Mouse (Mus musculus) heart, embryonic 11.5 days (tissue): ENCODE measurements around the gene Col18a1. TPM values are rescaled to one million over a fixed set of nuclear protein-coding genes. Genes with fewer than 3 reads are reported as not detected.

Experiments used
- ATAC-seq: fragments of 200-750 bp; cut with Nextera tagmentation; replicated peaks from 2 replicates; pipeline ENCODE4 v1.8.0; 2017; ENCODE audit warnings: moderate library complexity; ENCODE audit not compliant: insufficient number of reproducible peaks, low FRiP score, low TSS enrichment
- H3K27ac ChIP-seq: fragments of 300-500 bp; sonication (generic); 2 replicates; pipeline ENCODE4 v1.5.1; 2014; ENCODE audit warnings: mild to moderate bottlenecking, low read depth, low read length
- H3K27me3 ChIP-seq: fragments of 300-500 bp; sonication (generic); 2 replicates; pipeline ENCODE4 v1.6.1; 2014; ENCODE audit warnings: mild to moderate bottlenecking, low read length, mixed read lengths; ENCODE audit not compliant: control insufficient read depth, insufficient read depth
- H3K36me3 ChIP-seq: fragments of 300-500 bp; sonication (generic); 2 replicates; pipeline ENCODE4 v1.6.1; 2014; ENCODE audit warnings: mild to moderate bottlenecking, low read length, moderate library complexity, mixed read lengths; ENCODE audit not compliant: control insufficient read depth, insufficient read depth
- H3K4me1 ChIP-seq: fragments of 300-500 bp; sonication (generic); 2 replicates; pipeline ENCODE4 v1.6.1; 2014; ENCODE audit warnings: low read length; ENCODE audit not compliant: control insufficient read depth, insufficient read depth
- H3K4me2 ChIP-seq: fragments of 300-500 bp; sonication (generic); 2 replicates; pipeline ENCODE4 v1.6.1; 2014; ENCODE audit warnings: mild to moderate bottlenecking, moderate library complexity
- H3K4me3 ChIP-seq: fragments of 300-500 bp; sonication (generic); 2 replicates; pipeline ENCODE4 v1.5.1; 2014; ENCODE audit warnings: low read depth, low read length
- H3K9ac ChIP-seq: fragments of 300-500 bp; sonication (generic); 2 replicates; pipeline ENCODE4 v1.6.1; 2014; ENCODE audit warnings: mild to moderate bottlenecking, low read depth, low read length, moderate library complexity
- H3K9me3 ChIP-seq: fragments of 300-500 bp; sonication (generic); replicated peaks from 2 replicates; pipeline ENCODE4 v1.6.1; 2016; ENCODE audit warnings: low read length; ENCODE audit not compliant: control insufficient read depth
- WGBS: fragments of 180-500 bp; shearing (Covaris S2); extraction: QIAGEN DNeasy Blood & Tissue Kit; methylation state at CpG from one replicate; pipeline ENCODE4 v1.1.7; 2014; ENCODE audit not compliant: insufficient replicate concordance; 5-methylcytosine and 5-hydroxymethylcytosine counted together
- polyA plus RNA-seq: library from polyadenylated mRNA; unstranded; fragments of >200 nt; fragmentation: Nextera tagmentation; extraction: Ambion mirVana; gene quantifications from 2 replicates; pipeline ENCODE4 v1.2.1, GENCODE M21; 2014

Gene Col18a1
- polyA plus RNA-seq, 1 experiment from 2014 or later = 113 TPM

- ATAC-seq = no peak
- Histone ChIP-seq H3K4me2 (no peak overlapping the region), H3K4me1 (peaks cover 19% of the 10 kb centered on the region), H3K36me3 (no peaks in the 10 kb centered on the region), H3K27me3 (no peaks in the 10 kb centered on the region), H3K9me3 (no peaks in the 10 kb centered on the region), H3K4me3 (no peak overlapping the region), H3K9ac (no peak overlapping the region), H3K27ac (peak overlapping the region; percentile 46; the same call in 1 of the 2 replicates)
- 43% methylated on average over 3 of the region's 3 CpGs for WGBS
These were observed 40.3 kb upstream of the Col18a1 start for GRCm38 (mm10) chr10:77206565-77207079.

- WGBS = 88% methylated on average over 2 of the region's 2 CpGs
- no peaks in the 10 kb centered on the region for H3K9me3 ChIP-seq
- H3K9ac ChIP-seq = no peak overlapping the region
- H3K27ac ChIP-seq = peak overlapping the region; percentile 46; the same call in 1 of the 2 replicates
- no peak overlapping the region for H3K4me2 ChIP-seq
- H3K4me3 ChIP-seq = no peak overlapping the region
- H3K27me3 ChIP-seq = no peaks in the 10 kb centered on the region
- no peak for ATAC-seq
- H3K4me1 ChIP-seq = peaks cover 14% of the 10 kb centered on the region
- H3K36me3 ChIP-seq = no peaks in the 10 kb centered on the region
These were observed 39.8 kb upstream of the Col18a1 start for GRCm38 (mm10) chr10:77206134-77206533.

- Histone ChIP-seq H3K9ac (no peak overlapping the region), H3K4me3 (no peak overlapping the region), H3K27ac (no peak overlapping the region), H3K4me1 (peaks cover 6% of the 10 kb centered on the region), H3K27me3 (no peaks in the 10 kb centered on the region), H3K36me3 (no peaks in the 10 kb centered on the region), H3K9me3 (no peaks in the 10 kb centered on the region), H3K4me2 (no peak overlapping the region)
- 72% methylated on average over 4 of the region's 4 CpGs for WGBS
- no peak for ATAC-seq
These were observed 37.6 kb upstream of the Col18a1 start for GRCm38 (mm10) chr10:77203960-77204359.

GRCm38 (mm10) chr10:77201919-77202318 is 35.6 kb upstream of the Col18a1 start:
- no peak for ATAC-seq
- WGBS = 51% methylated on average over 5 of the region's 5 CpGs
- Histone ChIP-seq H3K27me3 (no peaks in the 10 kb centered on the region), H3K36me3 (no peaks in the 10 kb centered on the region), H3K4me2 (no peak overlapping the region), H3K9me3 (no peaks in the 10 kb centered on the region), H3K4me1 (peaks cover 3% of the 10 kb centered on the region), H3K9ac (no peak overlapping the region), H3K4me3 (no peak overlapping the region), H3K27ac (no peak overlapping the region)

- H3K27ac ChIP-seq = no peak overlapping the region
- H3K36me3 ChIP-seq = no peaks in the 10 kb centered on the region
- no peaks in the 10 kb centered on the region for H3K9me3 ChIP-seq
- H3K4me3 ChIP-seq = no peak overlapping the region
- no peaks in the 10 kb centered on the region for H3K4me1 ChIP-seq
- no peak overlapping the region for H3K4me2 ChIP-seq
- 82% methylated on average over 9 of the region's 9 CpGs for WGBS
- no peaks in the 10 kb centered on the region for H3K27me3 ChIP-seq
- no peak overlapping the region for H3K9ac ChIP-seq
- no peak for ATAC-seq
These were observed 33.9 kb upstream of the Col18a1 start for GRCm38 (mm10) chr10:77200295-77200694.

- Histone ChIP-seq H3K4me2 (no peak overlapping the region), H3K36me3 (no peaks in the 10 kb centered on the region), H3K4me1 (no peaks in the 10 kb centered on the region), H3K27me3 (no peaks in the 10 kb centered on the region), H3K9me3 (no peaks in the 10 kb centered on the region), H3K4me3 (no peak overlapping the region), H3K27ac (no peak overlapping the region), H3K9ac (no peak overlapping the region)
- WGBS = 70% methylated on average over 2 of the region's 2 CpGs
- no peak for ATAC-seq
These were observed 32.9 kb upstream of the Col18a1 start for GRCm38 (mm10) chr10:77199229-77199628.

- ATAC-seq = no peak
- Histone ChIP-seq H3K4me3 (no peak overlapping the region), H3K9me3 (no peaks in the 10 kb centered on the region), H3K27ac (no peak overlapping the region), H3K4me2 (no peak overlapping the region), H3K9ac (0 out of 2 replicates have a peak overlapping the region, but pooled peaks have one; percentile 22), H3K27me3 (no peaks in the 10 kb centered on the region), H3K4me1 (no peaks in the 10 kb centered on the region; the same call in 1 of the 2 replicates), H3K36me3 (no peaks in the 10 kb centered on the region)
- WGBS = 35% methylated on average over 9 of the region's 9 CpGs
These were observed 31.3 kb upstream of the Col18a1 start for GRCm38 (mm10) chr10:77197469-77198209.

- H3K4me3 ChIP-seq = no peak overlapping the region
- 77% methylated on average over 4 of the region's 4 CpGs for WGBS
- no peaks in the 10 kb centered on the region for H3K9me3 ChIP-seq
These were observed 30.3 kb upstream of the Col18a1 start for GRCm38 (mm10) chr10:77196676-77197075.

GRCm38 (mm10) chr10:77196115-77196514 is 29.8 kb upstream of the Col18a1 start:
- Histone ChIP-seq H3K9ac (no peak overlapping the region), H3K27ac (no peak overlapping the region), H3K27me3 (no peaks in the 10 kb centered on the region), H3K4me3 (no peak overlapping the region), H3K9me3 (no peaks in the 10 kb centered on the region), H3K4me1 (peaks cover 9% of the 10 kb centered on the region), H3K4me2 (no peak overlapping the region), H3K36me3 (no peaks in the 10 kb centered on the region)
- no peak for ATAC-seq
- WGBS = 82% methylated on average over 3 of the region's 3 CpGs

More at GRCm38 (mm10) chr10:77196676-77197075, 30.3 kb upstream of the Col18a1 start:
- H3K27me3 ChIP-seq = no peaks in the 10 kb centered on the region
- no peak for ATAC-seq
- no peak overlapping the region for H3K9ac ChIP-seq
- no peak overlapping the region for H3K27ac ChIP-seq
- no peak overlapping the region for H3K4me2 ChIP-seq
- no peaks in the 10 kb centered on the region for H3K36me3 ChIP-seq
- H3K4me1 ChIP-seq = peaks cover 4% of the 10 kb centered on the region
